Mouse (Mus musculus) 3T3-L1 (cell line): ENCODE measurements around the gene Gad2.

ENCODE experiments used
- DNase-seq: peaks from one replicate; pipeline ENCODE4 v3.0.0-alpha.2; 2015; ENCODE audit warnings: low read depth, low spot score

Gene Gad2

GRCm38 (mm10) chr2:22646134-22646533, 24.1 kb downstream of the Gad2 start:
- no peak for DNase-seq

DNA sequence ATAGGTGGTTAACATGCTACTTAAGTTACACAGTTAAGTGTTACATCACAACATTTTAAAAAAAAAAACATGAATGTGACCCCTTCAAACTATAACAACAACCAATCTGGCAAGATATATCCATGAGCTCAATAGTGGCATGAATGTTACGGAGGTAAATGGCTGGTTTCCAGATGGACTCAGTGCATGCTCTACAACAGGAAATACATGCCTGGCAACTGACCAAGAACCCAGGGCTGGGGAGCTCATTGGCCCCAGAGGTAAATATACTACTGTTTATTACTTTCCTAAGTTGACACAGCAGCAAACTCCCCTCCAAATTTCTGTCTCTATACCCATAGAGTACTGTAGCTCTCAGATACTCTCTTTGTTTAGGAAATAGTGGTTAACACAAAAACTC, 26.4 kb downstream of the Gad2 start:
- no peak for DNase-seq

DNA sequence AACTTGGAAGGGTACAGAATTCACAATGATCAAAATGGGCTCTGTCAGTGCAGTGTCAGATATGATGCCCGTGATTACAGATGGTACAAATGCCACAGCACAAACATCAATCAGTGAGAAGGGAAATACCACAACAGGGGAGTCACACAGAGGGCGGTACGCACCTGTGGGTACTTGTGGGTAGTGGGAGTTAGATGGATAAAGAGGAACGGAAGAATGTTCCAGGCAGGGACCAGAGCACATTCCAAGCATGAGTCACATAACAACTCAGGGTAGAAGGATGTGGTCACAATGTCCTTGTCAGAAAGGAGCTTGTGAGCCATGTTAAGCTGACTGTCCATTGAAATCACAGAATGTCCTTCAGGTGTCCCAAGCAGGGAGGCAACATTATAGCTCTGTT, 29.8 kb downstream of the Gad2 start:
- peak; percentile 45 for DNase-seq

GRCm38 (mm10) chr2:22663731-22664130, 41.7 kb downstream of the Gad2 start:
- no peak for DNase-seq

DNA sequence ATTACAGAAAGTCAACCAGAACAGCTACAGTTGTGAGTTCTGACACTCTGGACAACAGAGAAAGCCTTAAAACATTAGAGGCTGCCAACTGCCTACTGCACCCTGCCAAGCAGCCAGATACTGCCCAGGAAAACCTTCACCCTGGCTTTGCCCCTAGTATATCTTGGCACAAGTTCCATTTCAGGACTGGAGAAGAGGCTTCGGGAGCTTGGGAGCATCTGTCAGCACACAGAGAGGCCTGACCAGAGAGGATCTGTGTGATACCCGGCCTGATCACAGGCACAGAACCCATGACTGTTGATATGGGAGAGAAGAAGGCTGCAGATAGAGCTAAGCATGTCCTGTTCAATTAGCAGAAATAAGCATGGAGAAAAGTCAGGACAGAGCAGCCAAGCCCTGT, 48.4 kb downstream of the Gad2 start:
- DNase-seq = peak; percentile 25

DNA sequence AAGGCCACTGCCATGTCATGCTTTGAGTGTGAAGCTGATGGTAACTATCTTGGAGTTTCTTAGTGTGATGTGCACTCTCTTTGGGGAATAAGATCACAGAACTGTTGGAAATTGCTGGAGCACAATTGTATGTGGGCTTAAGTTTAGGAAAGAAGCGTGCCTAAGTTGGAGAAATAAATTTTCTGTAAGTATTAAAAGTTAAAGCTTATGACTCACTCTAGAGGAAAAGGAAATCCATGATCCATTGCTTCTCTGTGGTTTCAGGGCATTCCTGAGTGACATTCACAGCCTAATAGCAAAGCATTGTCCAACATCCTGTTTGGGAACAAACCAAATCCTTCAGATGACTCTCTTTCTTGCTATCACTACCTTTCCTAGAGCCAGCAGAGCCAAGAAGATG, 49.3 kb downstream of the Gad2 start:
- DNase-seq = peak; percentile 61

DNA sequence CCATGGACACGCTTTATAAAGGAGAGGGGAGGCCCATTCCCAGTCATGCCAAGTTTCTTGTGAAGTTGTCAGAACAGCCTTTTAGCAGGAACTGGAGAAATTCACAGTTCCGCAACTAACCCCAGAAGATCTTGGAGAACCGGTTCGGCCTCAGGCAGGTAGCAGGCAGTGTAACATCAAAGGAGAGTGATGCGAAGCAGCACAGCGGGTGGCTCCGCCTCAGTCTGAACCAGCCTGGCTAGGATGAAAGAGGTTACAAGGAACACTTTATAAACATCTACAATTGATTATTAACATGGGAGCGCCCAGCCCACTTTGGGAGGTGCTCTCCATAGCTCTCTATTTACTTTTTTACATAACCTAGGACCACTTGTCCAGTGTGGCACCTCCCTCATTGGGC, 55.1 kb downstream of the Gad2 start:
- no peak for DNase-seq

GRCm38 (mm10) chr2:22679944-22680343, 57.9 kb downstream of the Gad2 start:
- peak; percentile 39 for DNase-seq

GRCm38 (mm10) chr2:22689969-22690368, 68.0 kb downstream of the Gad2 start:
- DNase-seq = no peak

DNA sequence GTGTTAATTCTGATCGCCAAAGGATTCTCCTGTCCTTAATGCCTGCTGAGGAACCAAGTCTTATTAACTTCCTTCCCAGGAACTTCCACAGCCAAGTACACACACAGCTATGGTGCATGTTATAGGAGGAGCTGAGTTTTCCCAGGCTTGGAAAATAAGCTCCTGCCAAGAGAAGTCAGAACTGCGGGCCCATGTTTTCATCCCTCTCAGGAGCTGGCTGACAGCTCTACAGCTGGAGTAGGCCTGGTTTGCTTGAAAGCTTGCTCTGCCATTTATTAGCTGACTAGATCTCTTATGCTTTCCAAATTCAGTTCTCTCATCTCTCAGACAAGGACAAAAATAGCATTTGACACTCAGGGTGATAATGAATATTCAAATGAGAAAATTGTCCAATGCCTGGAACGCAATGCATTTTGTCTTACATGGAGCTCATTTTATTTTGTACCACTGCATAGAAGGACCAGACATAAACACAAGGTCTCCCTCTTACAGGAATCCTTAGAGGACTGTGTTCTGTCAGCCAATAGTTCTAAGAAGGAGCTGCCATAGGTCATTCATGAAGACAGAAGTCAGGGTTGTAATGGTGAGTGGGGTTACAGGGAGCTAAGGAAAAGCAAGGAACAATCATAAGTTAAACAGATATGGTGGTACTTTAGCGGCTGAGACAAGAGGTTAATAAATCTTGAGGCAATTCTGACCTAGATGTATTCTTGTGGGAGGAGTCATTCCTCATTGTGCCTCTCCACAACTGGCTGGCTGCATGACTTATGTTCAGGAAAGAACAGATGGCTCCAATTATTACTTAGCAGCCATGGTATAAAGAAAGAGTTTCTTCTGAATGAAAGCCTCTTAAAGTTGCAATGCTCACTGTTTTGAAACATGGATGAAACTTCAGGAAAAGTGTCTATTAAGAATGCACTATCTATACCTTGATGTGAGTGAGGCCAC, 83.0 kb downstream of the Gad2 start:
- peak; percentile 53 for DNase-seq

DNA sequence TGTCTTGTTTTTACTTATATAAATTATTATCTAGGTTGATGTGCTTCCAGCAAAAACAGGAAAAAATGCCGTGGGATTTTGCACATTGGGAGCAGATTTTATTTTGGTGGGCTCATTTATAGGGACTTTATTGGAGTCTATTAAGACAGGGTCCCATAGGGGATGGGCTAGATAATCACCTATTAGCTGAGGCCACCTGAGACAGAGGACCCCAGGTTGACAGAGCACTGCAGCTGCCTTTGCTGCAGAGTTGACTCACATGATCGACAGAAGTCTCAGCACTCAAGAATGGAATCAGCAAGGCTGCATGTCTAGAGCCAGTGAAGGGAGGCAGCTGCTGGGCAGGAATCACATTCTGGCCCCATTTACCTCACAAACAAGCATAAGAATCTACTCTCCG, 84.2 kb downstream of the Gad2 start:
- DNase-seq = no peak

DNA sequence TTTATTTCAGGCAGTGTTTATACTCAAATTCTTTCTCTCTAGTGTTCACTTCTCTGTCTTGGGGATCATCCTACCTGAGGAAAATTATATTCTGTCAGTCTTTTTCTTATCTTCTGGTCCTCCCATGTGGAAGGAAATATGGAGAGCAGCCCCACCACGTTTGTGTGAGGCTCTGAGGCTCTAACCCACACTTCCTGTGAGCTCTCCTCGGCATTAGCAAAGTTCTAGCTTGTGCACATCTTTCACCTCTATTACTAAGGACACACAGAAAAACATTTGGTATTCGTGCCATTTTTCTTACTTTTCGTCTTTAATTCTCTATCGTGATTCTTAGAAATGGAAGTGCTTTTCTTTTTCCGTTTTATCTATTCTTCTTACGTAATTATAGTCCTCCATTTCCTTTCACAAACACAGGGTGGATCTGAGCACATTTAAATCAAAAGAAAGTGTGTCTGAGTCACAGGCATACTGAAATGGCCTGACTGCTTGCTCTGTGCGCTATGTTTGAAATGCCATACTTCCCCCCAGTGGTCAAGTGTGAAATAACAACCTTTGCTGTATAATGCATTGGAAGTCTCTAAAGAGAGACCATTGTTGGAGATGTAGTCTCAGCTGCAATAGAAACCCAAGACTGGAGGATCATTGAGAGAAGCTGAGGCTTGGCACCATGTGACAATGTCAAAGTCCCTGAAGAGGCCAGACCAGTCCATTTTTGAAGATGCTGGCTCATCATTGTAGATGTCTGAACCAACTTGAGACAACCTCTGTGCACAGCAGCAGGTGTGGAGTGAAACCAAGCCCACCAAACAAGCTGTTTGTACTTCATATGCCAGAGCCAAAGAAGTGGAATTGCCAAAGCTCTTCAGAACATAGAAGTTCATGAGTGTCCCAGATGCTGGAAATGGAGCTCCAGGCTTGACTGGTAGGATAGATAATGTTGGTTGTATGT, 99.8 kb downstream of the Gad2 start:
- DNase-seq = peak; percentile 91

GRCm38 (mm10) chr2:22723927-22724534, 102.0 kb downstream of the Gad2 start:
- DNase-seq = peak; percentile 86

GRCm38 (mm10) chr2:22727113-22727512, 105.1 kb downstream of the Gad2 start:
- DNase-seq = no peak

- no peak for DNase-seq
Measured at GRCm38 (mm10) chr2:22736134-22736533, 114.1 kb downstream of the Gad2 start.

GRCm38 (mm10) chr2:22739369-22739768, 117.4 kb downstream of the Gad2 start:
- DNase-seq = peak; percentile 65

DNA sequence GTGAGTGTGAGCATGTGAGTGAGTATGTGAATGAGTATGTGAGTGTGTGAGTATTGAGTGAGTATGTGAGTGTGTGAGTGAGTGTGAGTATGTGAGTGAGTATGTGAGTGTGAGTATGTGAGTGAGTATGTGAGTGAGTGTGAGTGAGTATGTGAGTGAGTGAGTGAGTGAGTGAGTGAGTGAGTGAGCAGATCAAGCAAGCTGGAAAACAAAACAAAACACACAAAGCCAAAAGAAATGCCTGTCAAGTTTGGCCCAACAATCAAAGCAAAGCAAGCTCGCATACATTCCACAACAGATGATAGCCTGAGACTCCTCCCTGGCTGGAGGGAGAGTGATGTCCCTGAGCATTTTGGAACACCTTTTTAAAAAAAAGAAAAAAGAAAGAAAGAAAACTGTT, 118.4 kb downstream of the Gad2 start:
- DNase-seq = no peak

- no peak for DNase-seq
Measured at GRCm38 (mm10) chr2:22741222-22741621, 119.2 kb downstream of the Gad2 start.
